Mouse (Mus musculus) forebrain, embryonic 16.5 days (tissue): ENCODE data around the gene Gm20379. TPM values are rescaled to one million over a fixed set of nuclear protein-coding genes. Genes with fewer than 3 reads are reported as not detected.

Source experiments
- ATAC-seq: fragments of 200-750 bp; cut with Nextera tagmentation; 2 replicates; pipeline ENCODE4 v1.8.0; 2017; ENCODE audit warnings: mild to moderate bottlenecking, moderate library complexity
- H3K27ac ChIP-seq: fragments of 300-500 bp; sonication (generic); 2 replicates; pipeline ENCODE4 v1.5.1; 2014; ENCODE audit warnings: low read length, control low read depth
- H3K27me3 ChIP-seq: fragments of 300-500 bp; sonication (generic); replicated peaks from 2 replicates; pipeline ENCODE4 v1.6.1; 2014; ENCODE audit warnings: low read length; ENCODE audit not compliant: control insufficient read depth, insufficient read depth
- H3K36me3 ChIP-seq: fragments of 300-500 bp; sonication (generic); 2 replicates; pipeline ENCODE4 v1.6.1; 2014; ENCODE audit not compliant: control insufficient read depth, insufficient read depth
- H3K4me1 ChIP-seq: fragments of 300-500 bp; sonication (generic); replicated peaks from 2 replicates; pipeline ENCODE4 v1.6.1; 2014; ENCODE audit warnings: low read length; ENCODE audit not compliant: control insufficient read depth, insufficient read depth
- H3K4me2 ChIP-seq: fragments of 300-500 bp; sonication (generic); 2 replicates; pipeline ENCODE4 v1.6.1; 2014; ENCODE audit warnings: mild to moderate bottlenecking, low read length, control low read depth
- H3K4me3 ChIP-seq: fragments of 300-500 bp; sonication (generic); replicated peaks from 2 replicates; pipeline ENCODE4 v1.5.1; 2014; ENCODE audit warnings: mild to moderate bottlenecking, low read length, control low read depth
- H3K9ac ChIP-seq: fragments of 300-500 bp; sonication (generic); replicated peaks from 2 replicates; pipeline ENCODE4 v1.6.1; 2014; ENCODE audit warnings: low read depth, low read length, control low read depth
- H3K9me3 ChIP-seq: fragments of 300-500 bp; sonication (generic); 2 replicates; pipeline ENCODE4 v1.6.1; 2016; ENCODE audit warnings: low read length; ENCODE audit not compliant: control insufficient read depth
- WGBS: fragments of 180-500 bp; shearing (Covaris S2); extraction: QIAGEN DNeasy Blood & Tissue Kit; methylation state at CpG from one replicate; pipeline ENCODE4 v1.1.7; 2014; 5-methylcytosine and 5-hydroxymethylcytosine counted together
- polyA plus RNA-seq: library from polyadenylated mRNA; unstranded; fragments of >200 nt; fragmentation: Nextera tagmentation; extraction: Ambion mirVana; gene quantifications from 2 replicates; pipeline ENCODE4 v1.2.1, GENCODE M21; 2015

The Gm20379 gene
- polyA plus RNA-seq, 1 experiment from 2014 or later: 1.1 TPM

- Histone ChIP-seq H3K4me2 (no peak overlapping the region), H3K27me3 (no peaks in the 10 kb centered on the region), H3K9me3 (no peaks in the 10 kb centered on the region), H3K36me3 (peaks cover 2% of the 10 kb centered on the region; the same call in 1 of the 2 replicates), H3K4me3 (no peak overlapping the region), H3K4me1 (no peaks in the 10 kb centered on the region), H3K9ac (no peak overlapping the region), H3K27ac (no peak overlapping the region)
- WGBS: 98% methylated on average over 4 of the region's 4 CpGs
- ATAC-seq: no peak
Measured at GRCm38 (mm10) chr13:92296490-92296889, 9.3 kb upstream of the Gm20379 start.

GRCm38 (mm10) chr13:92297021-92297420, 8.8 kb upstream of the Gm20379 start:
- Histone ChIP-seq H3K27me3 (no peaks in the 10 kb centered on the region), H3K4me1 (no peaks in the 10 kb centered on the region), H3K9me3 (no peaks in the 10 kb centered on the region), H3K4me3 (no peak overlapping the region), H3K9ac (no peak overlapping the region), H3K36me3 (peaks cover 2% of the 10 kb centered on the region; the same call in 1 of the 2 replicates), H3K4me2 (no peak overlapping the region), H3K27ac (no peak overlapping the region)
- no peak for ATAC-seq
- WGBS: 96% methylated on average over 2 of the region's 2 CpGs

DNA sequence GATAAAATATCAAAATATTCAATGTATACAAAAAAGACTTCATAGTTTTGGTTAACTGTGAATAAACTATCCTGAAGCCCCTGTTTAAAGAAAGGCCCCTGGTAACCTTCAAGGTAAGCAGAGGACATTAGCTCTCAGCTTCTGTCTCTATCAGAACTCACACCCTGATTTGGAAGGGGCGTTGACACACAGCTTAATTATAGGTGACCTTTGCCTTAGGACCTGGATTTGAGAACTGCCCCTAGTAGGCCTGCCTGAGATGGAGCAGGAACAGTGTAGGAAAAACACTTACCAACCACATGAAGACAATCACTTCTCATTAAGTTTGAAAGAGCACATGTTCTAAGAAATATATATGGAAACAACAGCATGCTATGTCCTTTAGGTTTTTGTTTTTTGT, 6.3 kb upstream of the Gm20379 start:
- WGBS: 78% methylated on average over 1 of the region's 1 CpGs
- ATAC-seq: no peak

GRCm38 (mm10) chr13:92301754-92302153, 4.0 kb upstream of the Gm20379 start:
- no peak overlapping the region for H3K9ac ChIP-seq
- H3K27ac ChIP-seq: no peak overlapping the region
- 83% methylated on average over 4 of the region's 4 CpGs for WGBS
- no peak for ATAC-seq
- peaks cover 4% of the 10 kb centered on the region; the same call in 1 of the 2 replicates for H3K36me3 ChIP-seq
- no peaks in the 10 kb centered on the region for H3K27me3 ChIP-seq
- H3K4me3 ChIP-seq: no peak overlapping the region
- no peak overlapping the region for H3K4me2 ChIP-seq
- H3K4me1 ChIP-seq: no peaks in the 10 kb centered on the region
- no peaks in the 10 kb centered on the region for H3K9me3 ChIP-seq

More for the DNA sequence above, 6.3 kb upstream of the Gm20379 start:
- H3K9ac ChIP-seq: no peak overlapping the region
- H3K9me3 ChIP-seq: no peaks in the 10 kb centered on the region
- no peaks in the 10 kb centered on the region for H3K4me1 ChIP-seq
- H3K27me3 ChIP-seq: no peaks in the 10 kb centered on the region
- peaks cover 2% of the 10 kb centered on the region; the same call in 1 of the 2 replicates for H3K36me3 ChIP-seq
- no peak overlapping the region for H3K27ac ChIP-seq
- no peak overlapping the region for H3K4me3 ChIP-seq
- H3K4me2 ChIP-seq: no peak overlapping the region

GRCm38 (mm10) chr13:92302466-92302865, 3.3 kb upstream of the Gm20379 start:
- Histone ChIP-seq H3K27ac (no peak overlapping the region), H3K27me3 (no peaks in the 10 kb centered on the region), H3K9ac (no peak overlapping the region), H3K4me2 (no peak overlapping the region), H3K36me3 (peaks cover 4% of the 10 kb centered on the region; the same call in 1 of the 2 replicates), H3K4me3 (no peak overlapping the region), H3K4me1 (no peaks in the 10 kb centered on the region), H3K9me3 (no peaks in the 10 kb centered on the region)
- no peak for ATAC-seq
- WGBS: 57% methylated on average over 4 of the region's 4 CpGs

GRCm38 (mm10) chr13:92303062-92303948, 2.5 kb upstream of the Gm20379 start:
- 81% methylated on average over 8 of the region's 8 CpGs for WGBS
- Histone ChIP-seq H3K27ac (no peak overlapping the region), H3K4me1 (no peaks in the 10 kb centered on the region), H3K9ac (no peak overlapping the region), H3K4me3 (no peak overlapping the region), H3K4me2 (no peak overlapping the region), H3K27me3 (no peaks in the 10 kb centered on the region), H3K9me3 (no peaks in the 10 kb centered on the region), H3K36me3 (peaks cover 4% of the 10 kb centered on the region; the same call in 1 of the 2 replicates)
- ATAC-seq: no peak

- Histone ChIP-seq H3K36me3 (peaks cover 14% of the 10 kb centered on the region), H3K9ac (no peak overlapping the region), H3K4me3 (no peak overlapping the region), H3K27ac (no peak overlapping the region), H3K27me3 (no peaks in the 10 kb centered on the region), H3K9me3 (no peaks in the 10 kb centered on the region), H3K4me1 (no peaks in the 10 kb centered on the region), H3K4me2 (no peak overlapping the region)
- no peak for ATAC-seq
- WGBS: 92% methylated on average over 5 of the region's 5 CpGs
Measured at GRCm38 (mm10) chr13:92304291-92304690, 1.5 kb upstream of the Gm20379 start.

- 91% methylated on average over 5 of the region's 5 CpGs for WGBS
- no peak for ATAC-seq
- H3K27ac ChIP-seq: no peak overlapping the region
Measured at GRCm38 (mm10) chr13:92314613-92315012, 8.8 kb downstream of the Gm20379 start.

DNA sequence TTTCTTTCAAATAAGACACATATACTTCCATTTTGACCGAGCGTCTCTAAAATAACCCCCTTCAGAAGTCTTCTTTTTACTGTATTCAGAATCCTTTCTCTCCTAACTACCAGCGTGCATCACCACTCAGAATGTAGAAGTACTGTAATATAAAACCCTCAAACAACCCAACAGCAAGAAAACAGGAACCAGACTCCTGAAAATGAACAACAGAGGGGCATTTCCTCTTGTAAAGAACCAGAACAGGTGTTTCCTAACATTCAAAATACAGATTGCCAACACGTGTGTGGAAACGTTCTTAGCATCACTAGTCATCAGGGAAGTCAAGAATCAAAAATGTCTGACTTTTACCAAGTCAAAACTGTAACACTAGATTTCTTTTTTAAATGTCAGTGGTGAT, 15.0 kb downstream of the Gm20379 start:
- Histone ChIP-seq H3K4me3 (no peak overlapping the region), H3K9ac (no peak overlapping the region), H3K27ac (no peak overlapping the region), H3K36me3 (peaks cover 4% of the 10 kb centered on the region), H3K4me1 (no peaks in the 10 kb centered on the region), H3K27me3 (no peaks in the 10 kb centered on the region), H3K4me2 (no peak overlapping the region), H3K9me3 (no peaks in the 10 kb centered on the region)
- no peak for ATAC-seq
- 92% methylated on average over 5 of the region's 5 CpGs for WGBS

More at GRCm38 (mm10) chr13:92314613-92315012, 8.8 kb downstream of the Gm20379 start:
- Histone ChIP-seq H3K9ac (no peak overlapping the region), H3K4me1 (no peaks in the 10 kb centered on the region), H3K4me2 (no peak overlapping the region), H3K36me3 (no peaks in the 10 kb centered on the region), H3K4me3 (no peak overlapping the region), H3K9me3 (no peaks in the 10 kb centered on the region), H3K27me3 (no peaks in the 10 kb centered on the region)
